Mouse (Mus musculus) limb, embryonic 11.5 days (tissue): Measurements from ENCODE around the gene Gm11554. TPM values are rescaled to one million over a fixed set of nuclear protein-coding genes. Genes with fewer than 3 reads are reported as not detected.
"Not testable (repeated sequence)": the region's sequence is repeated elsewhere in the genome, so short reads cannot be mapped to it uniquely, and the experiment has no call there.

Experiments used
- ATAC-seq: fragments of 200-750 bp; cut with Nextera tagmentation; 2 replicates; pipeline ENCODE4 v1.8.0; 2017; ENCODE audit warnings: low read depth; ENCODE audit not compliant: insufficient number of reproducible peaks, low FRiP score, low TSS enrichment
- DNase-seq: peaks from one replicate; pipeline ENCODE4 v3.0.0-alpha.2; 2015; ENCODE audit warnings: low spot score
- H3K27ac ChIP-seq: fragments of 300-500 bp; sonication (generic); replicated peaks from 2 replicates; pipeline ENCODE4 v1.5.1; 2014; ENCODE audit warnings: low read depth, mild to moderate bottlenecking, low read length
- H3K27me3 ChIP-seq: fragments of 300-500 bp; sonication (generic); 2 replicates; pipeline ENCODE4 v1.6.1; 2014; ENCODE audit warnings: mild to moderate bottlenecking, low read length, mixed read lengths; ENCODE audit not compliant: control insufficient read depth, insufficient read depth
- H3K36me3 ChIP-seq: fragments of 300-500 bp; sonication (generic); 2 replicates; pipeline ENCODE4 v1.6.1; 2014; ENCODE audit warnings: mild to moderate bottlenecking, low read length, moderate library complexity, mixed read lengths; ENCODE audit not compliant: control insufficient read depth, insufficient read depth
- H3K4me1 ChIP-seq: fragments of 300-500 bp; sonication (generic); 2 replicates; pipeline ENCODE4 v1.6.1; 2014; ENCODE audit warnings: low read length, mixed read lengths; ENCODE audit not compliant: control insufficient read depth, insufficient read depth
- H3K4me2 ChIP-seq: fragments of 300-500 bp; sonication (generic); 2 replicates; pipeline ENCODE4 v1.6.1; 2014; ENCODE audit warnings: low read depth, mild to moderate bottlenecking, moderate library complexity; ENCODE audit not compliant: severe bottlenecking
- H3K4me3 ChIP-seq: fragments of 300-500 bp; sonication (generic); 2 replicates; pipeline ENCODE4 v1.5.1; 2014; ENCODE audit warnings: low read depth, low read length
- H3K9ac ChIP-seq: fragments of 300-500 bp; sonication (generic); 2 replicates; pipeline ENCODE4 v1.6.1; 2014; ENCODE audit warnings: mild to moderate bottlenecking, low read length
- H3K9me3 ChIP-seq: fragments of 300-500 bp; sonication (generic); 2 replicates; pipeline ENCODE4 v1.6.1; 2016; ENCODE audit warnings: low read length; ENCODE audit not compliant: control insufficient read depth
- WGBS: fragments of 180-500 bp; shearing (Covaris S2); extraction: QIAGEN DNeasy Blood & Tissue Kit; methylation state at CpG from one replicate; pipeline ENCODE4 v1.1.7; 2014; 5-methylcytosine and 5-hydroxymethylcytosine counted together
- polyA plus RNA-seq: library from polyadenylated mRNA; unstranded; fragments of >200 nt; fragmentation: Nextera tagmentation; extraction: Ambion mirVana; gene quantifications from 2 replicates; pipeline ENCODE4 v1.2.1, GENCODE M21; 2014

Gene Gm11554
- polyA plus RNA-seq, 1 experiment from 2014 or later, result not detected

GRCm38 (mm10) chr11:99784900-99785299 lies 19.3 kb downstream of the Gm11554 start, which contains the start of gene Krtap4-9:
Gene Krtap4-9 (plus strand): TSS chr11:99785200.
- H3K27ac ChIP-seq, H3K4me2 ChIP-seq, H3K27me3 ChIP-seq, H3K9me3 ChIP-seq, H3K36me3 ChIP-seq, DNase-seq, ATAC-seq, H3K9ac ChIP-seq, H3K4me3 ChIP-seq, H3K4me1 ChIP-seq: not testable (repeated sequence)

- no peak within 1 kb of the TSS for H3K4me2 ChIP-seq
- H3K4me3 ChIP-seq, result no peak within 1 kb of the TSS
- H3K27ac ChIP-seq, result no peak within 1 kb of the TSS
- DNase-seq, result no peak
- no peak for ATAC-seq
- H3K27me3 ChIP-seq, result no peaks in the 10 kb centered on the region
- no peak within 1 kb of the TSS for H3K9ac ChIP-seq
- H3K36me3 ChIP-seq, result no peaks in the 10 kb centered on the region
- no peaks in the 10 kb centered on the region for H3K4me1 ChIP-seq
- WGBS, result 93% methylated on average over 2 of the region's 2 CpGs
- H3K9me3 ChIP-seq, result no peaks in the 10 kb centered on the region
These were observed 23.6 kb downstream of the Gm11554 start, which contains the start of gene Krtap4-8 for GRCm38 (mm10) chr11:99780604-99781003. Gene Krtap4-8 (minus strand): TSS chr11:99780704.

GRCm38 (mm10) chr11:99778401-99778800 lies 25.8 kb downstream of the Gm11554 start:
- 59% methylated on average over 7 of the region's 7 CpGs for WGBS
- no peak overlapping the region for H3K4me3 ChIP-seq

GRCm38 (mm10) chr11:99772813-99773212 lies 31.4 kb downstream of the Gm11554 start, which contains the start of gene Gm11595:
Gene Gm11595 (minus strand): TSS chr11:99772913.
- ATAC-seq, H3K4me2 ChIP-seq, DNase-seq, H3K27ac ChIP-seq, H3K9me3 ChIP-seq, H3K4me1 ChIP-seq, H3K36me3 ChIP-seq, H3K9ac ChIP-seq, H3K4me3 ChIP-seq, H3K27me3 ChIP-seq: not testable (repeated sequence)

More at GRCm38 (mm10) chr11:99778401-99778800, 25.8 kb downstream of the Gm11554 start:
- Histone ChIP-seq H3K36me3 (no peaks in the 10 kb centered on the region), H3K27me3 (no peaks in the 10 kb centered on the region), H3K27ac (no peak overlapping the region), H3K9ac (no peak overlapping the region), H3K4me1 (no peaks in the 10 kb centered on the region), H3K4me2 (no peak overlapping the region), H3K9me3 (no peaks in the 10 kb centered on the region)
- ATAC-seq, result no peak
- no peak for DNase-seq

- Histone ChIP-seq H3K4me3 (no peak overlapping the region), H3K9ac (no peak overlapping the region), H3K36me3 (no peaks in the 10 kb centered on the region), H3K9me3 (no peaks in the 10 kb centered on the region), H3K27me3 (no peaks in the 10 kb centered on the region), H3K27ac (no peak overlapping the region), H3K4me1 (no peaks in the 10 kb centered on the region), H3K4me2 (no peak overlapping the region)
- DNase-seq (no peak), ATAC-seq (no peak)
- 80% methylated on average over 2 of the region's 2 CpGs for WGBS
These were observed 35.8 kb downstream of the Gm11554 start for GRCm38 (mm10) chr11:99768410-99768809.

- WGBS, result 97% methylated on average over 1 of the region's 1 CpGs
- DNase-seq, result no peak
These were observed 45.4 kb downstream of the Gm11554 start for GRCm38 (mm10) chr11:99758877-99759276.

More at GRCm38 (mm10) chr11:99758877-99759276, 45.4 kb downstream of the Gm11554 start:
- Histone ChIP-seq H3K4me3 (no peak overlapping the region), H3K27ac (no peak overlapping the region), H3K27me3 (no peaks in the 10 kb centered on the region), H3K4me1 (no peaks in the 10 kb centered on the region), H3K9ac (no peak overlapping the region), H3K9me3 (no peaks in the 10 kb centered on the region), H3K4me2 (no peak overlapping the region), H3K36me3 (no peaks in the 10 kb centered on the region)
- no peak for ATAC-seq

Other genes starting within 250 kb of the Gm11554 start
- gene Krtap3-2, start 247.6 kb downstream of the Gm11554 start, polyA plus RNA-seq, result not detected in 2 replicates
- gene Gm11939, start 245.0 kb downstream of the Gm11554 start, polyA plus RNA-seq, result not detected in 2 replicates
- not detected in 2 replicates for gene Krtap3-1, start 237.8 kb downstream of the Gm11554 start, polyA plus RNA-seq
- not detected in 2 replicates for gene Krtap1-5, start 223.4 kb downstream of the Gm11554 start, polyA plus RNA-seq
- gene Krtap1-4, start 220.8 kb downstream of the Gm11554 start, polyA plus RNA-seq, result not detected in 2 replicates
- gene Krtap1-3, start 213.1 kb downstream of the Gm11554 start, polyA plus RNA-seq, result not detected in 2 replicates
- gene Krtap9-3, start 206.3 kb downstream of the Gm11554 start, polyA plus RNA-seq, result not detected in 2 replicates
- not detected in 2 replicates for gene Gm11938, start 201.1 kb downstream of the Gm11554 start, polyA plus RNA-seq
- gene Gm11937, start 194.3 kb downstream of the Gm11554 start, polyA plus RNA-seq, result not detected in 2 replicates
- not detected in 2 replicates for gene Krtap2-4, start 189.6 kb downstream of the Gm11554 start, polyA plus RNA-seq
- gene Gm11562, start 184.0 kb downstream of the Gm11554 start, polyA plus RNA-seq, result not detected in 2 replicates
- not detected in 2 replicates for gene Krtap4-1, start 176.2 kb downstream of the Gm11554 start, polyA plus RNA-seq
- not detected in 2 replicates for gene Krtap4-2, start 169.4 kb downstream of the Gm11554 start, polyA plus RNA-seq
- gene Krtap4-7, start 160.4 kb downstream of the Gm11554 start, polyA plus RNA-seq, result not detected in 2 replicates
- not detected in 2 replicates for gene Gm11555, start 154.2 kb downstream of the Gm11554 start, polyA plus RNA-seq
- not detected in 2 replicates for gene Gm11563, start 145.5 kb downstream of the Gm11554 start, polyA plus RNA-seq
- gene Krtap4-6, start 138.5 kb downstream of the Gm11554 start, polyA plus RNA-seq, result not detected in 2 replicates
- gene Gm14190, start 113.7 kb downstream of the Gm11554 start, polyA plus RNA-seq, result not detected in 2 replicates
- not detected in 2 replicates for gene Gm14180, start 70.2 kb downstream of the Gm11554 start, polyA plus RNA-seq
- not detected in 2 replicates for gene Gm11595, start 31.5 kb downstream of the Gm11554 start, polyA plus RNA-seq
- not detected in 2 replicates for gene Krtap4-8, start 23.7 kb downstream of the Gm11554 start, polyA plus RNA-seq
- not detected in 2 replicates for gene Krtap4-9, start 19.2 kb downstream of the Gm11554 start, polyA plus RNA-seq
- gene Gm11596, start 11.0 kb downstream of the Gm11554 start, polyA plus RNA-seq, result not detected in 2 replicates
- not detected in 2 replicates for gene Gm11569, start 5.5 kb downstream of the Gm11554 start, polyA plus RNA-seq
- not detected in 2 replicates for gene Krtap4-13, start 5.4 kb upstream of the Gm11554 start, polyA plus RNA-seq
- gene Gm11564, start 11.2 kb upstream of the Gm11554 start, polyA plus RNA-seq, result not detected in 2 replicates
- gene 2300003K06Rik, start 33.6 kb upstream of the Gm11554 start, polyA plus RNA-seq, result not detected in 2 replicates
- not detected in 2 replicates for gene Krtap4-16, start 47.2 kb upstream of the Gm11554 start, polyA plus RNA-seq
- gene Gm11568, start 53.5 kb upstream of the Gm11554 start, polyA plus RNA-seq, result not detected in 2 replicates
- gene Gm11559, start 60.0 kb upstream of the Gm11554 start, polyA plus RNA-seq, result not detected in 2 replicates
- gene Krtap9-1, start 68.9 kb upstream of the Gm11554 start, polyA plus RNA-seq, result not detected in 2 replicates
- gene Gm11567, start 74.7 kb upstream of the Gm11554 start, polyA plus RNA-seq, result not detected in 2 replicates
- gene Krtap31-1, start 103.5 kb upstream of the Gm11554 start, polyA plus RNA-seq, result not detected in 2 replicates
- not detected in 2 replicates for gene Gm11565, start 110.3 kb upstream of the Gm11554 start, polyA plus RNA-seq
- gene Krtap31-2, start 131.8 kb upstream of the Gm11554 start, polyA plus RNA-seq, result not detected in 2 replicates
- not detected in 2 replicates for gene Krtap9-5, start 144.0 kb upstream of the Gm11554 start, polyA plus RNA-seq
- gene Krtap29-1, start 174.6 kb upstream of the Gm11554 start, polyA plus RNA-seq, result not detected in 2 replicates
- not detected in 2 replicates for gene Krtap16-1, start 182.2 kb upstream of the Gm11554 start, polyA plus RNA-seq
- 0.48 and 1.0 TPM in 2 replicates for gene Krtap17-1, start 189.5 kb upstream of the Gm11554 start, polyA plus RNA-seq
- gene Krt33a, start 211.8 kb upstream of the Gm11554 start, polyA plus RNA-seq, result not detected in 2 replicates
- gene Krt33b, start 225.4 kb upstream of the Gm11554 start, polyA plus RNA-seq, result 0.15 and 0.16 TPM in 2 replicates
- not detected in 2 replicates for gene Krt34, start 237.1 kb upstream of the Gm11554 start, polyA plus RNA-seq
- not detected in 2 replicates for gene Krt31, start 246.1 kb upstream of the Gm11554 start, polyA plus RNA-seq